Comparison of ENCODE assay signal across 10 mouse cellular contexts in genomic region chr1:23228478-23228877, GRCm38 (mm10).
A peak's percentile ranks its signal among the peaks of the same experiment; 100 is the strongest.
DNase-seq lines count a peak whose midpoint lies in the region; ATAC-seq and TF ChIP-seq lines count a peak whose summit lies in the region.
"Had no signal": no experiment of that assay in that cellular context is flagged by ENCODE, and none has a peak within 500 bp of the region (broad histone marks: within the 10 kb centered on the region; RNA-seq: fewer than 3 reads in every experiment).

No protein-coding gene starts in this region.

- H3K27ac ChIP-seq in kidney, embryonic 15.5 days, result no peak overlapping the region
- no peak overlapping the region for H3K27ac ChIP-seq in intestine, postnatal 0 days (ENCODE audit: low read depth, low read length)
- H3K27ac ChIP-seq: heart, embryonic 13.5 days had no signal

- H3K9me3 ChIP-seq in kidney, embryonic 15.5 days (replicated peaks), result no peaks in the 10 kb centered on the region
- H3K9me3 ChIP-seq in intestine, postnatal 0 days (ENCODE audit: control insufficient read depth), result no peaks in the 10 kb centered on the region
- H3K9me3 ChIP-seq: heart, embryonic 13.5 days had no signal

- peak; percentile 5 to 33 for DNase-seq in kidney, postnatal 4 days
- peak; percentile 5 for DNase-seq in c-Kit-negative CD71-positive TER-119-positive erythroid progenitor cells, embryonic 14.5 days (ENCODE audit: low read depth, low spot score)
- no peak for DNase-seq in T-cell, adult 2 months (ENCODE audit: low spot score)
- no peak for DNase-seq in spleen, adult 12 weeks (ENCODE audit: low spot score)
- DNase-seq: adrenal gland, adult 2 months; cerebellum, adult 11 months had no signal

- H3K27me3 ChIP-seq in kidney, embryonic 15.5 days, result no peaks in the 10 kb centered on the region
- H3K27me3 ChIP-seq in intestine, postnatal 0 days (replicated peaks; ENCODE audit: control insufficient read depth, insufficient read depth, low read length), result no peaks in the 10 kb centered on the region
- H3K27me3 ChIP-seq: heart, embryonic 13.5 days had no signal

- H3K4me3 ChIP-seq in kidney, embryonic 15.5 days (replicated peaks), result no peak overlapping the region
- H3K4me3 ChIP-seq in intestine, postnatal 0 days (ENCODE audit: low read depth, low read length), result no peak overlapping the region
- H3K4me3 ChIP-seq: heart, embryonic 13.5 days had no signal

- H3K4me2 ChIP-seq in kidney, embryonic 15.5 days, result no peak overlapping the region
- H3K4me2 ChIP-seq in intestine, postnatal 0 days (replicated peaks; ENCODE audit: low read depth), result no peak overlapping the region
- H3K4me2 ChIP-seq: heart, embryonic 13.5 days had no signal

- no peaks in the 10 kb centered on the region for H3K4me1 ChIP-seq in kidney, embryonic 15.5 days
- no peaks in the 10 kb centered on the region for H3K4me1 ChIP-seq in intestine, postnatal 0 days (replicated peaks; ENCODE audit: control insufficient read depth, insufficient read depth, low read length)

- no peak for TF ChIP-seq CTCF in intestine, postnatal 0 days (IDR thresholded peaks at IDR 0.05; ENCODE audit: low read depth)

- 82% methylated on average over 6 of the region's 6 CpGs for WGBS in kidney, embryonic 15.5 days
- WGBS in intestine, postnatal 0 days, result 37% methylated on average over 6 of the region's 6 CpGs

- ATAC-seq in kidney, embryonic 15.5 days (replicated peaks; ENCODE audit: low FRiP score), result no peak
- ATAC-seq in intestine, postnatal 0 days, result peak; percentile 78
- peak; percentile 69 for ATAC-seq in megakaryocyte progenitor cell, adult 5-6 weeks (replicated peaks; ENCODE audit: poor library complexity)

- H3K9ac ChIP-seq in kidney, embryonic 15.5 days, result no peak overlapping the region
- H3K9ac ChIP-seq in intestine, postnatal 0 days (ENCODE audit: low read depth, low read length), result no peak overlapping the region
- H3K9ac ChIP-seq: heart, embryonic 13.5 days had no signal

- no peaks in the 10 kb centered on the region for H3K36me3 ChIP-seq in kidney, embryonic 15.5 days
- H3K36me3 ChIP-seq in intestine, postnatal 0 days (ENCODE audit: control insufficient read depth, insufficient read depth), result no peaks in the 10 kb centered on the region
- H3K36me3 ChIP-seq: heart, embryonic 13.5 days had no signal

Comparison
In these comparisons a context has a peak if more than half of its experiments do, and no peak if none do; other contexts are left out.
1. DNase-seq: peak in kidney, postnatal 4 days (2 of 2) and c-Kit-negative CD71-positive TER-119-positive erythroid progenitor cells, embryonic 14.5 days (single experiment); none in T-cell, adult 2 months (single experiment) and spleen, adult 12 weeks (single experiment).